Mouse (Mus musculus) c-Kit-positive CD71-negative TER-119-negative erythroid progenitor cells, embryonic 14.5 days (primary cell): ENCODE measurements around the gene Gstt1.

Experiments used
- DNase-seq: peaks from one replicate; pipeline ENCODE4 v3.0.0-alpha.2; 2013; ENCODE audit warnings: low read depth

The Gstt1 gene

DNA sequence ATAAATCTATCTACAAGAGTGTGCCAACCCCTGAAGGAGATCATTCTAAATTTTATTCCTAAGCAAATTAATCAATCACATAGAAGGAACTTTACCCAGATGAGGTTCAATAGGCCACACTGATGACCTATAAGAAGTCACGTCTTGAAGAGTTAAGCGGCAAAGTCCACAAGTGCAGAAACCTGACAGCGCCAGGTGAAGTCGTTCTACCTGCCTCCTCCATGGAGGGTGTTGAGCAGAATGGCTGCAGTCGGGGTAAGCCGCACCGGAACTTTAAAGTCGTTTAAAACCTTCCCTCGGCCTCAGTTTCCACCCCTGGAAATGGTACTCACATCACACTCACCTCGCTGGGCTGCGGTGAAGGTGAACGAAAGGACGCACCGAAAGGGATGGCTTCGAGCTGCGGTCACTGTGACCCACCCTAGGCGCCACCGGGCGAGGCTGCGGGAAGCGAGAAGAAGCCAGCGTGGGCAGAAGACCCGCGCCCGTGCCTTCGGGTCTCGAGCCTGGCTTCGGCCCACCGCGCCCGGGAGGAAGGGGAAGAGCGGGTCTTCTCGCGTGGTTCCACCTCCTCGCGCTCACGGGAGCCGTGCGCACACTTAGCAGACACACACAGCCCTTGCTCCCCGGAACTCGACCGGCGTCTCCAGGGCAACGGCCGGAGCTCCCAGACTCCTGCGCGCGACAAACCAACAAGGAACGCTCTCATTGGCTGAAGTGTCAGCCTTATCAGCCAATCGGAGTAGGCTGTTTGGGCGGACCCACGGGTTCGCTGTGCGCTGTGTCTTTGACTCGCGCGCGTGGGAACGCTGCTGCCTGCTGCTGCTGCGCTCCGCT is 34.5 kb downstream of the Gstt1 start, which contains the start of gene Cabin1:
TSS of gene Cabin1 (minus strand) at position 660 of the 837 bp plus-strand sequence.
- DNase-seq = peak; percentile 97

DNA sequence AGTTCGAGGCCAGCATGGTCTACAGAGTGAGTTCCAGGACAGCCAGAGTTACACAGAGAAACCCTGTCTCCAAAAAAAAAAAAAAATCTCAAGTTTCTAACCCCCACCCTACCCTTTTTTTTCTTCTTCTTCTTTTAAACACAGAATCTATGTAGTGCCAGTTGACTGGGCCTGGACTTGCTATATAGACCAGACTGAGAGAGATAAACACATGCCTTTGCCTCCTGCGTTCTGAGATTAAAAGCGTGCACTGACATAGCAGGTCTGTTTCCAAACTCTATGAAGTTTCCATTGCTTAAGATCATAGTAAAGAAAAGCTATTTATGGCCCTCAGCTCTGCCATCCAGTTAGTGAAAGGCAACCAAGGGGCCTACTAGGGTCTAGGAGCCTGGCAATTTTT is 36.0 kb downstream of the Gstt1 start:
- no peak for DNase-seq

DNA sequence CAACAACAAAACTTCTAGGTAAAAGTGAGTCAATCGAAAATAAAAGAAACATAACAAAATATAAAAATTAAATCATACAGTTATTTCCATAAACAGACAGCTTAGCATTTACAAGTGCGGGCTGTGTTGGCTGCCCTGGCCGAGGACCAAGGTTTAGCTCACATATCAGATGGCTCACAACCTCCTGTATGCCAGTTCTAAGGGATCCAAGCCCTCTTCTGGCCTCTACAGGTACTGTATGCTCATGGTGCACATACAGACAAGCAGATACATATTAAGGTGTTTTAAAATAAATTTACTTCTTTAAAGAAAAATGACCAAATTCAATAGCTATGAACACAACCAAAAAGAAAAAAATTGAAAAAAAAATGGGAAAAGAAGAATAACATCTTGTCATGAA is 38.1 kb downstream of the Gstt1 start:
- no peak for DNase-seq

GRCm38 (mm10) chr10:75756719-75757118 is 41.7 kb downstream of the Gstt1 start:
- no peak for DNase-seq

DNA sequence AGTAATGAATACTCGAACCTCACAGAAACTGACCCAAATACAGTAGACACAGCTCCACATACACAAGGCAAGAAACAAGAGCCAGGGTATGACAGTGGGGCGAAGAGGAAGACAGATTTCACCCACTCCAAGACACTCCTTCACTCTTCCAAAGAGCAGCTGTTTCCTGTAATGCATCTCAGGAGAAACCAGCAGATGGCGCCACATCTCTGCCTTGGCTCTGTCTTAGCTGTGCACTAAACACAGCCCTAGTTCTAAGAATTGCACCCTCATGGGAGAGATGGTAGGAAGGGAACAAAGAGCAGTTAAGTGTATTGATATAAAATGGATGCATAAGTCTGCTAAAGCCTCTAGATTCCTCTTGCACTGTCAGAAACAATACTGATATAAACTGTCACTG is 54.4 kb downstream of the Gstt1 start:
- DNase-seq = peak; percentile 56

DNA sequence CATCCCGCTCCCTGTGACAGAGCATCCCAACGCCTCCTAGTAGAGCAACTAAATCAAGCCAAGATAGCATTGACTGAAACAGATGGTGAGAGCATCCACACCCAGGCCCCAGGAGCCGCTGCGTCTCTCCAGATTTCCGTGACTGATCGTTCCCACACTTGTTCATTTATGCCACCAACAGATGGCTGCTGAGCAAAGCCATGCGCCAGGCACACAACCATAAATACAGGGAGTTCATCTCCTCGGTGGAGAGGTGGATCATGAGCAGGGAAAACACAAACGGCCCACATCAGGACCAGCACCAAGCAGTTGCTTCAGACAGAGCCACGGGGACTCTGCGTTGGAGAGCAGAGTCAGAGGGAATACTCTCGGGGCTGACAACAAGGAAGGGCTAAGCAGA is 55.0 kb downstream of the Gstt1 start:
- DNase-seq = no peak

GRCm38 (mm10) chr10:75740866-75741265 is 57.5 kb downstream of the Gstt1 start:
- no peak for DNase-seq
